In genomic region chr4:148128241-148128640, GRCm38 (mm10) we compare ENCODE assay signal across 19 mouse cellular contexts. TPM values are rescaled to one million over a fixed set of nuclear protein-coding genes. Genes with fewer than 3 reads are reported as not detected.
DNase-seq lines count a peak whose midpoint lies in the region; ATAC-seq lines count a peak whose summit lies in the region.
"Had no signal": no experiment of that assay in that cellular context is flagged by ENCODE, and none has a peak within 500 bp of the region (broad histone marks: within the 10 kb centered on the region; RNA-seq: fewer than 3 reads in every experiment).

No protein-coding gene starts in this region.

- H3K27me3 ChIP-seq in megakaryocyte, embryonic 14.5 days (replicated peaks), result peaks cover 84% of the 10 kb centered on the region
- no peaks in the 10 kb centered on the region for H3K27me3 ChIP-seq in hindbrain, embryonic 15.5 days
- H3K27me3 ChIP-seq in midbrain, embryonic 14.5 days (ENCODE audit: control insufficient read depth, insufficient read depth, low read length), result no peaks in the 10 kb centered on the region
- peaks cover 47% of the 10 kb centered on the region for H3K27me3 ChIP-seq in intestine, embryonic 15.5 days (replicated peaks)

- peak overlapping the region; percentile 97 for H3K27ac ChIP-seq in hindbrain, embryonic 15.5 days (replicated peaks)
- H3K27ac ChIP-seq in midbrain, embryonic 14.5 days (replicated peaks; ENCODE audit: low read depth, low read length), result peak overlapping the region; percentile 99
- no peak overlapping the region for H3K27ac ChIP-seq in intestine, embryonic 15.5 days
- H3K27ac ChIP-seq: embryonic facial prominence, embryonic 10.5 days; kidney, postnatal 0 days; limb, embryonic 12.5 days; liver, embryonic 13.5 days; lung, embryonic 15.5 days had no signal

- 43% methylated on average over 1 of the region's 1 CpGs for WGBS in hindbrain, embryonic 15.5 days
- 58% methylated on average over 1 of the region's 1 CpGs for WGBS in midbrain, embryonic 14.5 days
- 54% methylated on average over 1 of the region's 1 CpGs for WGBS in intestine, embryonic 15.5 days

- peaks cover 5% of the 10 kb centered on the region for H3K36me3 ChIP-seq in megakaryocyte, embryonic 14.5 days (replicated peaks; ENCODE audit: low read length)
- no peaks in the 10 kb centered on the region for H3K36me3 ChIP-seq in hindbrain, embryonic 15.5 days
- H3K36me3 ChIP-seq in midbrain, embryonic 14.5 days (ENCODE audit: control insufficient read depth, insufficient read depth, low read length), result no peaks in the 10 kb centered on the region
- H3K36me3 ChIP-seq in intestine, embryonic 15.5 days, result no peaks in the 10 kb centered on the region
- H3K36me3 ChIP-seq: embryonic facial prominence, embryonic 10.5 days; limb, embryonic 12.5 days; liver, embryonic 13.5 days; lung, embryonic 15.5 days had no signal

- ATAC-seq in megakaryocyte, adult 5-6 weeks (ENCODE audit: poor library complexity, severe bottlenecking), result no peak
- no peak for ATAC-seq in hindbrain, embryonic 15.5 days (ENCODE audit: low FRiP score, low read depth)
- no peak for ATAC-seq in midbrain, embryonic 14.5 days (ENCODE audit: low FRiP score, low TSS enrichment)
- no peak for ATAC-seq in intestine, embryonic 15.5 days
- ATAC-seq: intestine, embryonic 16.5 days had no signal

- H3K4me2 ChIP-seq in hindbrain, embryonic 15.5 days, result peak overlapping the region; percentile 96
- H3K4me2 ChIP-seq in midbrain, embryonic 14.5 days (ENCODE audit: low read length), result peak overlapping the region; percentile 67
- no peak overlapping the region for H3K4me2 ChIP-seq in intestine, embryonic 15.5 days (replicated peaks)
- H3K4me2 ChIP-seq: heart, embryonic 11.5 days; limb, embryonic 12.5 days; liver, embryonic 13.5 days; lung, embryonic 15.5 days had no signal

- H3K4me3 ChIP-seq in megakaryocyte, embryonic 14.5 days (replicated peaks), result peak overlapping the region; percentile 92
- H3K4me3 ChIP-seq in hindbrain, embryonic 15.5 days, result peak overlapping the region; percentile 87
- H3K4me3 ChIP-seq in midbrain, embryonic 14.5 days (replicated peaks; ENCODE audit: low read depth, low read length), result peak overlapping the region; percentile 78
- no peak overlapping the region for H3K4me3 ChIP-seq in intestine, embryonic 15.5 days (replicated peaks)
- H3K4me3 ChIP-seq: erythroblast, embryonic 14.5 days; limb, embryonic 12.5 days; liver, embryonic 13.5 days; lung, embryonic 15.5 days had no signal

- intact Hi-C loops in left cerebral cortex, postnatal 36 days (cut with DNase I), result no loop called here

- peaks cover 67% of the 10 kb centered on the region for H3K4me1 ChIP-seq in megakaryocyte, embryonic 14.5 days
- H3K4me1 ChIP-seq in hindbrain, embryonic 15.5 days (replicated peaks), result peaks cover 71% of the 10 kb centered on the region
- H3K4me1 ChIP-seq in midbrain, embryonic 14.5 days (ENCODE audit: control insufficient read depth, insufficient read depth, low read length), result peaks cover 45% of the 10 kb centered on the region
- peaks cover 12% of the 10 kb centered on the region for H3K4me1 ChIP-seq in intestine, embryonic 15.5 days (replicated peaks)

- H3K9me3 ChIP-seq in megakaryocyte, embryonic 14.5 days, result peaks cover 6% of the 10 kb centered on the region
- H3K9me3 ChIP-seq in hindbrain, embryonic 15.5 days, result no peaks in the 10 kb centered on the region
- H3K9me3 ChIP-seq in midbrain, embryonic 14.5 days (ENCODE audit: control insufficient read depth, low read length), result no peaks in the 10 kb centered on the region
- H3K9me3 ChIP-seq in intestine, embryonic 15.5 days, result no peaks in the 10 kb centered on the region
- H3K9me3 ChIP-seq: embryonic facial prominence, embryonic 10.5 days; liver, embryonic 13.5 days; lung, embryonic 15.5 days had no signal

- DNase-seq in midbrain, embryonic 14.5 days, result no peak
- no peak for DNase-seq in left cerebral cortex, postnatal 36 days (ENCODE audit: low spot score in 2 of 2)
- no peak for DNase-seq in kidney, postnatal 10 days
- DNase-seq in cerebellum, postnatal 14 days, result no peak
- DNase-seq: adrenal gland, adult 8-10 months; cerebellum, adult 11 months; liver, embryonic 13.5 days; thymus, postnatal 4 days had no signal

- peak overlapping the region; percentile 92 for H3K9ac ChIP-seq in hindbrain, embryonic 15.5 days
- H3K9ac ChIP-seq in midbrain, embryonic 14.5 days (replicated peaks; ENCODE audit: low read length), result peak overlapping the region; percentile 98
- H3K9ac ChIP-seq in intestine, embryonic 15.5 days, result no peak overlapping the region
- H3K9ac ChIP-seq: limb, embryonic 12.5 days; liver, embryonic 13.5 days; lung, embryonic 15.5 days had no signal

RNA-seq across cellular contexts. Expression of gene Mad2l2, which starts 1.9 kb away (rescaled TPM):
- polyA plus RNA-seq in megakaryocyte, embryonic 14.5 days (2012; ENCODE audit: insufficient read depth, low replicate concordance), result 26.0 and 35.6 TPM in 2 replicates
- total RNA-seq in megakaryocyte, adult 5-6 weeks (2015), result 21.9 and 25.3 TPM in 2 replicates
- total RNA-seq in megakaryocyte, adult 5-6 weeks (2017), result 3.6 and 5.9 TPM in 2 replicates
- polyA plus RNA-seq in hindbrain, embryonic 15.5 days (2015; fragmentation: Nextera tagmentation; extraction: Ambion mirVana), result 98.3 and 110 TPM in 2 replicates
- polyA plus RNA-seq in midbrain, embryonic 14.5 days (2014; fragmentation: Nextera tagmentation; extraction: Ambion mirVana), result 122 and 133 TPM in 2 replicates
- total RNA-seq in left cerebral cortex, postnatal 36 days (2021), result 10 to 100 TPM; 14.7 to 15.2 TPM
- polyA plus RNA-seq in intestine, embryonic 15.5 days (2015; fragmentation: Nextera tagmentation; extraction: Ambion mirVana), result 32.9 and 33.9 TPM in 2 replicates

RNA-seq across cellular contexts. Expression of gene Draxin, which starts 2.3 kb away (rescaled TPM):
- 4.1 and 4.9 TPM in 2 replicates for polyA plus RNA-seq in megakaryocyte, embryonic 14.5 days (2012; ENCODE audit: insufficient read depth, low replicate concordance)
- not detected in 2 replicates for total RNA-seq in megakaryocyte, adult 5-6 weeks (2015)
- total RNA-seq in megakaryocyte, adult 5-6 weeks (2017), result 0.04 TPM in 1 of 2 replicates, not detected in the other
- polyA plus RNA-seq in hindbrain, embryonic 15.5 days (2015; fragmentation: Nextera tagmentation; extraction: Ambion mirVana), result 15.4 and 16.1 TPM in 2 replicates
- 21.8 and 24.7 TPM in 2 replicates for polyA plus RNA-seq in midbrain, embryonic 14.5 days (2014; fragmentation: Nextera tagmentation; extraction: Ambion mirVana)
- under 1 TPM; 0.43 to 0.47 TPM for total RNA-seq in left cerebral cortex, postnatal 36 days (2021)
- polyA plus RNA-seq in intestine, embryonic 15.5 days (2015; fragmentation: Nextera tagmentation; extraction: Ambion mirVana), result 0.15 and 0.24 TPM in 2 replicates
- polyA plus RNA-seq: erythroblast, embryonic 14.5 days had no signal

RNA-seq across cellular contexts. Expression of gene Fbxo6, which starts 23.7 kb away (rescaled TPM):
- 110 and 123 TPM in 2 replicates for polyA plus RNA-seq in megakaryocyte, embryonic 14.5 days (2012; ENCODE audit: insufficient read depth, low replicate concordance)
- total RNA-seq in megakaryocyte, adult 5-6 weeks (2015), result 29.3 and 30.8 TPM in 2 replicates
- total RNA-seq in megakaryocyte, adult 5-6 weeks (2017), result 13.5 and 16.8 TPM in 2 replicates
- polyA plus RNA-seq in hindbrain, embryonic 15.5 days (2015; fragmentation: Nextera tagmentation; extraction: Ambion mirVana), result 21.7 and 21.8 TPM in 2 replicates
- polyA plus RNA-seq in midbrain, embryonic 14.5 days (2014; fragmentation: Nextera tagmentation; extraction: Ambion mirVana), result 18.7 and 22.8 TPM in 2 replicates
- total RNA-seq in left cerebral cortex, postnatal 36 days (2021), result 10 to 100 TPM; 26.8 to 33.5 TPM
- polyA plus RNA-seq in intestine, embryonic 15.5 days (2015; fragmentation: Nextera tagmentation; extraction: Ambion mirVana), result 16.0 and 17.9 TPM in 2 replicates

RNA-seq across cellular contexts. Expression of gene Fbxo44, which starts 32.0 kb away (rescaled TPM):
- 3.8 and 7.4 TPM in 2 replicates for polyA plus RNA-seq in megakaryocyte, embryonic 14.5 days (2012; ENCODE audit: insufficient read depth, low replicate concordance)
- total RNA-seq in megakaryocyte, adult 5-6 weeks (2015), result 0.93 TPM in 1 of 2 replicates, not detected in the other
- total RNA-seq in megakaryocyte, adult 5-6 weeks (2017), result 0.61 and 0.77 TPM in 2 replicates
- 93.3 and 96.0 TPM in 2 replicates for polyA plus RNA-seq in hindbrain, embryonic 15.5 days (2015; fragmentation: Nextera tagmentation; extraction: Ambion mirVana)
- polyA plus RNA-seq in midbrain, embryonic 14.5 days (2014; fragmentation: Nextera tagmentation; extraction: Ambion mirVana), result 102 and 106 TPM in 2 replicates
- 100 to 1,000 TPM; 143 to 156 TPM for total RNA-seq in left cerebral cortex, postnatal 36 days (2021)
- polyA plus RNA-seq in intestine, embryonic 15.5 days (2015; fragmentation: Nextera tagmentation; extraction: Ambion mirVana), result 6.8 and 7.2 TPM in 2 replicates

RNA-seq across cellular contexts. Expression of gene Fbxo2, which starts 32.2 kb away (rescaled TPM):
- 60.5 and 134 TPM in 2 replicates for polyA plus RNA-seq in megakaryocyte, embryonic 14.5 days (2012; ENCODE audit: insufficient read depth, low replicate concordance)
- total RNA-seq in megakaryocyte, adult 5-6 weeks (2015), result not detected in 2 replicates
- total RNA-seq in megakaryocyte, adult 5-6 weeks (2017), result not detected in 2 replicates
- polyA plus RNA-seq in hindbrain, embryonic 15.5 days (2015; fragmentation: Nextera tagmentation; extraction: Ambion mirVana), result 21.4 and 23.4 TPM in 2 replicates
- 3.2 and 4.0 TPM in 2 replicates for polyA plus RNA-seq in midbrain, embryonic 14.5 days (2014; fragmentation: Nextera tagmentation; extraction: Ambion mirVana)
- total RNA-seq in left cerebral cortex, postnatal 36 days (2021), result 100 to 1,000 TPM in 1 of 2 experiments, 10 to 100 TPM in 1; 96.6 to 113 TPM
- 0.51 and 0.58 TPM in 2 replicates for polyA plus RNA-seq in intestine, embryonic 15.5 days (2015; fragmentation: Nextera tagmentation; extraction: Ambion mirVana)
- polyA plus RNA-seq: erythroblast, embryonic 14.5 days had no signal
